ENCODE assay signal across 10 mouse cellular contexts in the genomic region with DNA sequence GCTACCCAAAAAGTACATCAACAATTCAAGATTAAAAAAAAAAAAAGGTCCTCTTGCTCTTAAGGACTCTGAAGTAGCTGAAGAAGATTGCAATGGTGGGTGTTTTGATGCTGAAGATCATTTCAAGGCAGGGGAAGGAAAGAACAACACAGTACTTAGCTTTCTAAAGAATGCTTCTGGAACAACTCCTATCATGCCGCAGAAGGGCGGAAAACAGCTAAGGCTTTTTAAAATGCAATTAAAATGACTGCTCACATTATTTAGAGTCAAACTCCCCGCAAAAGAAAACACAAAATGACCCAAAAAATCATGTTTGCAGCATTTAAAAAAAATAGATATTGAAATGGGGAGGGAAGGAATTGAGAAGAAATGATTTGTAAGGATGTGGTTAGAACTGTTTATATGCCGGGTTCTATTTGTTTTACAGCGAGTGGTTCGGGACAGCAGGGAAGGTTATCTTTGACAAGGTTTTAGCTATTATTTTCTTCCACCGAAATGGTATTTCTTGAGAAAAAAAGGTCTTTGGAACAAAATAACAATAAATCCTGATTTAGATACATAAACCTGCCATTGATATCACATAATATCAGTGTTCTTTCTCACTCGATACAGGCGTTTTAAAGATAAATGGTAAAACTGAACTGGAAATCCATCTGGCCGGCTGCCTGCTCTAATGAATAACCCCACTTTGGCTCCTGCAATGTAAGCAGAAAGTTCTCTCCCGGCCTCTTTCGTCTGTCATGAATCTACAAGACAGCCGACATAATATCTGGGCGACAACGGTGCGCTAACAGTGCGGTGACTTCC.
DNase-seq lines count a peak whose midpoint lies in the region; ATAC-seq and TF ChIP-seq lines count a peak whose summit lies in the region.
"Had no signal": no experiment of that assay in that cellular context is flagged by ENCODE, and none has a peak within 500 bp of the region (broad histone marks: within the 10 kb centered on the region; RNA-seq: fewer than 3 reads in every experiment).

No protein-coding gene starts in this region.

- peaks cover 13% of the 10 kb centered on the region for H3K4me1 ChIP-seq in lung, embryonic 16.5 days (replicated peaks; ENCODE audit: control insufficient read depth, insufficient read depth, low read length)
- no peaks in the 10 kb centered on the region for H3K4me1 ChIP-seq in kidney, adult 2 months (ENCODE audit: control insufficient read depth, insufficient read depth, low read length)
- H3K4me1 ChIP-seq in limb, embryonic 12.5 days (replicated peaks), result peaks cover 18% of the 10 kb centered on the region
- no peaks in the 10 kb centered on the region for H3K4me1 ChIP-seq in midbrain, embryonic 15.5 days
- H3K4me1 ChIP-seq: midbrain, embryonic 12.5 days; neural tube, embryonic 13.5 days had no signal

- H3K9me3 ChIP-seq in lung, embryonic 16.5 days (ENCODE audit: control insufficient read depth, low read length), result no peaks in the 10 kb centered on the region
- H3K9me3 ChIP-seq in limb, embryonic 12.5 days, result no peaks in the 10 kb centered on the region
- H3K9me3 ChIP-seq in midbrain, embryonic 15.5 days, result no peaks in the 10 kb centered on the region
- H3K9me3 ChIP-seq: midbrain, embryonic 12.5 days; neural tube, embryonic 13.5 days had no signal

- no peak overlapping the region for H3K9ac ChIP-seq in lung, embryonic 16.5 days (ENCODE audit: low read length)
- H3K9ac ChIP-seq in limb, embryonic 12.5 days (replicated peaks), result no peak overlapping the region
- no peak overlapping the region for H3K9ac ChIP-seq in midbrain, embryonic 15.5 days
- H3K9ac ChIP-seq: midbrain, embryonic 12.5 days; neural tube, embryonic 13.5 days had no signal

- no peak for TF ChIP-seq CTCF in kidney, adult 2 months (conservative IDR thresholded peaks at IDR 0.05; ENCODE audit: insufficient read depth, insufficient read length, low read depth, low read length)

- no peaks in the 10 kb centered on the region for H3K27me3 ChIP-seq in lung, embryonic 16.5 days (ENCODE audit: control insufficient read depth, insufficient read depth, low read depth, low read length)
- H3K27me3 ChIP-seq in kidney, adult 2 months (replicated peaks; ENCODE audit: control insufficient read depth, insufficient read depth, low read length), result no peaks in the 10 kb centered on the region
- no peaks in the 10 kb centered on the region for H3K27me3 ChIP-seq in limb, embryonic 12.5 days
- no peaks in the 10 kb centered on the region for H3K27me3 ChIP-seq in midbrain, embryonic 15.5 days (replicated peaks)
- H3K27me3 ChIP-seq: midbrain, embryonic 12.5 days; neural tube, embryonic 13.5 days had no signal

- no peak for DNase-seq in lung, postnatal 14 days
- peak; percentile 81 for DNase-seq in kidney, adult 2 months
- DNase-seq in testis, postnatal 10 days (ENCODE audit: low spot score), result peak; percentile 69
- DNase-seq in spleen, adult 12 weeks (ENCODE audit: low spot score), result no peak
- DNase-seq: cerebellum, postnatal 14 days had no signal

- peak overlapping the region; percentile 36 for H3K4me2 ChIP-seq in lung, embryonic 16.5 days (ENCODE audit: low read depth, low read length)
- peak overlapping the region; percentile 28 for H3K4me2 ChIP-seq in limb, embryonic 12.5 days
- no peak overlapping the region for H3K4me2 ChIP-seq in midbrain, embryonic 15.5 days
- H3K4me2 ChIP-seq: midbrain, embryonic 12.5 days; neural tube, embryonic 13.5 days had no signal

- no peaks in the 10 kb centered on the region for H3K36me3 ChIP-seq in lung, embryonic 16.5 days (ENCODE audit: control insufficient read depth, insufficient read depth, low read length)
- no peaks in the 10 kb centered on the region for H3K36me3 ChIP-seq in kidney, adult 2 months (ENCODE audit: control insufficient read depth, insufficient read depth, low read length)
- H3K36me3 ChIP-seq in limb, embryonic 12.5 days, result no peaks in the 10 kb centered on the region
- no peaks in the 10 kb centered on the region for H3K36me3 ChIP-seq in midbrain, embryonic 15.5 days (replicated peaks)
- H3K36me3 ChIP-seq: midbrain, embryonic 12.5 days; neural tube, embryonic 13.5 days had no signal

- 46% methylated on average over 17 of the region's 17 CpGs for WGBS in lung, embryonic 16.5 days
- 39% methylated on average over 17 of the region's 17 CpGs for whole genome bisulfite sequencing in kidney, adult 2 months
- WGBS in limb, embryonic 12.5 days, result 62% methylated on average over 17 of the region's 17 CpGs
- 89% methylated on average over 17 of the region's 17 CpGs for WGBS in midbrain, embryonic 15.5 days

- peak; percentile 74 for ATAC-seq in lung, embryonic 16.5 days (ENCODE audit: low read depth)
- ATAC-seq in limb, embryonic 12.5 days (ENCODE audit: insufficient number of reproducible peaks, insufficient read depth, low FRiP score, low TSS enrichment, low read depth), result no peak
- no peak for ATAC-seq in midbrain, embryonic 15.5 days (replicated peaks)

- H3K4me3 ChIP-seq in lung, embryonic 16.5 days (ENCODE audit: low read length), result 0 out of 2 replicates have a peak overlapping the region, but pooled peaks have one; percentile 6
- no peak overlapping the region for H3K4me3 ChIP-seq in kidney, adult 2 months (ENCODE audit: insufficient read depth, low read depth, low read length)
- no peak overlapping the region for H3K4me3 ChIP-seq in limb, embryonic 12.5 days (replicated peaks)
- H3K4me3 ChIP-seq in midbrain, embryonic 15.5 days, result no peak overlapping the region
- H3K4me3 ChIP-seq: midbrain, embryonic 12.5 days; neural tube, embryonic 13.5 days had no signal

- H3K27ac ChIP-seq in lung, embryonic 16.5 days (ENCODE audit: low read length), result peak overlapping the region; percentile 63
- no peak overlapping the region; the same call in 1 of the 2 replicates for H3K27ac ChIP-seq in kidney, adult 2 months (ENCODE audit: insufficient read depth, low read depth, low read length)
- H3K27ac ChIP-seq in limb, embryonic 12.5 days, result no peak overlapping the region
- no peak overlapping the region for H3K27ac ChIP-seq in midbrain, embryonic 15.5 days
- H3K27ac ChIP-seq: midbrain, embryonic 12.5 days; neural tube, embryonic 13.5 days had no signal

- TF ChIP-seq POLR2A in kidney, adult 2 months (IDR thresholded peaks at IDR 0.05; ENCODE audit: low read depth, low read length), result no peak

Comparison
In these comparisons a context has a peak if more than half of its experiments do, and no peak if none do; other contexts are left out.
1. DNase-seq: peak in kidney, adult 2 months (single experiment) and testis, postnatal 10 days (single experiment); none in lung, postnatal 14 days (single experiment) and spleen, adult 12 weeks (single experiment).